Mouse (Mus musculus) fibroblast of lung, adult 2 months (primary cell): ENCODE measurements around the gene 4930539E08Rik.

Experiments
- DNase-seq: peaks from one replicate; pipeline ENCODE4 v3.0.0-alpha.2; 2011; ENCODE audit warnings: low read depth

4930539E08Rik gene

DNA sequence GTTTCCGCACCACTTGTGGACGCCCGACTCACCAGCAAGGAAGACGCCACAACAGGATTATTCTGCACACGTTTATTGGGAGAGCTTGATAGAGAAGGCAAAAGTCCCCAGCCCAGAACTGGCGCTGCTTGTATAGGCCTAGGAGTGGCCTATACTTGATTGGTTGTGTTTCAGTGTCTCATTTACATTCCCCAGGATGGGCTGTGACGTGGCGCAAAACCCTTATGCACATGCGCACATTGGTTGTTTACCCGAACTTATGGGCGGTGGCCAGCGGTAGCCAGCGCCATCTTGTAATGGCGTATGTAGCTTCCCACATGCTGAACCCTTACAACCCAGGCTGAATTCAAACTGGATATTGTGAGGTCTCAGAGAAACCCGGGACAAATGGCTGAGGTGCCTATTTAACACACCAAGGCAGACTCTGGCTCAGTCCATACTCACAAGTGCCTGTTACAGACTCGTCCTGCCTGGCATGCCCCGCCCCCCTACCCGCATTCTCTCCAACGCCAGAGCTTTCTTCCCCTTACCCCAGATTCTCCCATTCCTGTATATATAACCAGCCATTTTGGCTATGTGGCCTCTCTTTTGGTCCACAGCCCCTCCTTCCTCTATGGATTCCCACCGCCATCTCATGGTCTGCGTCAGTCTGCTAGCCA is 19.8 kb downstream of the 4930539E08Rik start:
- no peak for DNase-seq

DNA sequence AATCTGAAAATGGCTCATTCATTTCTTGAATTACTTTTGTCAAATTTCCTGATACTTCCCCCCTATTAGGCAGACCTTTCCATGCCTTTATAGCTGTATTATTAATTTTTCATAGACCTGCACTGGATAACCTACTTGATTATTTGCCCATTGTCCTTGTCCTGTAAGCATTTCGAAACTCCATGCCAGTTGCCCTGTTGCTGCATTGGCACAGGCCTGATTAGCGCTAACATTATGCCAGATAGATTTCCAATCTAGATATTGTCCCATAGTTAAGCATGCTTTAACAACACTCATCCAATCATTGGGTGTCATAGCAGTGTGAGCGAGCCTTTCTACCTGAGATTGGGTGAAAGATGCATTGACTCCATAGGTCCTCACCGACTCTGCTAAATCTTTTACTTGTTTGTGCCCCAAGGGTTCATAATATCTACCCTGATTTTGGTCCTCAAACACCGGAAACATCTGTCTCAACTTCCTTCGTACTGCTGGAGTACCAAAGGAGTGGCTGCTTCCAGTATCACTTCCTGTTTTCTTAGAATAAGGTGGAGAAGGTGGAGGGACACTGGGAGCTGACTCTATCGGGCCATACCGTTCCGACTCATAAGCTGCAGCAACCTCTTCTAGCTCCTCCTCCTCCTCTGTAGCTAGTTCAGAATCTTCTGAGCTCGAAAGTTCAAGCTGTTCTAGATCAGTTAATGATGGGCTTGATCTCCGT is 20.9 kb downstream of the 4930539E08Rik start:
- no peak for DNase-seq

DNA sequence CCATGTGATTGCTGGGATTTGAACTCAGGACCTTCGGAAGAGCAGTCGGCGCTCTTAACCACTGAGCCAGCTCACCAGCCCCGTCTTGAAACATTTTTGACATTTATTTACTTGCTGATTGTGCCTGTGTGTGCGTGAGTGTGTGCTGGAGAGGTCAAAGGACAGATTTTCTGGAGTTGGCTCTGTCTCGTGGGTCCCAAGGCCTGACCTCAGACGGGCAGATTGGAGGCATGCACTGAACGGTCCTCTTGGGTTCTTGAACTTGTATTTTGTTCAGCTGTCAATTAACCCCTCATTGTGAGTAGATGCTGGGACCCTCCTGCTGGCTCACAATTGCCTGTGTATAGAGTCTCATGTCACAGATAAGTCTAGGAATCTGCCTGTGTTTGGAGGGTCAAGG is 28.9 kb downstream of the 4930539E08Rik start:
- no peak for DNase-seq

DNA sequence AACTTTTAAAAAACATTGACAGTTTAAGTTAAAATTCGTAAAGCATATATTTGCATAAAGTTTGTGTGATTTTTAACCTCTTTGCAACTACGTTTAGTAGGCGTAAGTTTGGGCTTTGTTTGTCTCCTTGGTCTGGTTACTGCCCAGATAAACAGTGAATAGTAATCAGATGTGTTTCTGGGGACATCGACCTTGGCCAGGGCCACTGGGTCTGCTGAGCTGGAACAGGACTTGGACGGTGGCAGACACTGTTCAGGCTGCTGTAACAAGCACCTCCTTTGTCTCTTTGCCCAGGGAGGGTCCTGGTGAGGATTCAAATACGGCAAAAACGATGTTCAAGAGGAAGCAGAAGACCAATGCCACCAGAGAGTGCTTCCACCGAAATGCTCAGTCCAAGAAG is 29.9 kb downstream of the 4930539E08Rik start:
- no peak for DNase-seq

DNA sequence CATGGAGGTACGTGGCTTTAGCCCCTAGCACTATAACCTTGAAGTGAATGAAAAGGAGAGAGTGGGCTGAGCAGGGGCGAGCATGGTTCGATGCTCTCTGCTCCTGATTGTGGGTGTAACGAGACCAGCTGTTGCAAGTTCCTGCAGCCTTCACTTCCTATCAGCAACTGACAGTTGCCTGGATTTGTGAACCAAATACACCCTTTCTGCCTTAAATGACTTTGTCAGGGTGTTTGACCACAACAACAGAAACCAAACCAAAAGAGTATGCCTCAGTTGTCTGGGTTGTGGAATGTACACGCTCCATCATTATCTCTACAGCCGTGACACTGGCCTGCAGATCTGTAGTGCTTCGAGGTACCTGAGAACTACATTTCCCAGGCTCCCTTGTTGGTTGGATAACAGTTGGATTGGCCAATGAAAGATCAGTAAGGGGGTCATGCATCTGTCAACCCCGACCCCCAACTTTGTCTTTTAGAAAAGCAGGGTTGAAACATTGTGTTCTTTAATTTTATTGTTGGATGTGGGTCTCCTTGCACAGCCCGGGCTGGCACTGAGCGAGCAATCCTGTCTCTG is 31.1 kb downstream of the 4930539E08Rik start:
- DNase-seq = no peak

DNA sequence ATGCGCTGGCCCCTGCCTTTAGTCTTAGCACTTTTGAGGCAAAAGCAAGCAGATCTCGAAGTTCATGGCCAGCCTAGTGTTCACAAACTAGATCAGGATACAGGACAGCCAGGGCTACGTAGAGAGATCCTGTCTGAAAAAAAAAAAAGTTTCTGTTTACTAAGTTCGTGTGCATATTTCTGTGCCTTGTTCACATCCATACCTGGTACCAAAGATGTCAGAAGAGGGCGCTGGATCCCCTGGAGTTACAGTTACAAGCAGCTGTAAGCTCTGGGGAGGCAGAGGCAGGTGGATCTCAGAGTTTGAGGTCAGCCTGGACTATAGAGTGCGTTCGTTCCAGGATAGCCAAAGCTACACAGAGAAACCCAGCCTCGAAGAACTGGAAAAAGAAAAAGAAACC is 32.3 kb downstream of the 4930539E08Rik start:
- no peak for DNase-seq

DNA sequence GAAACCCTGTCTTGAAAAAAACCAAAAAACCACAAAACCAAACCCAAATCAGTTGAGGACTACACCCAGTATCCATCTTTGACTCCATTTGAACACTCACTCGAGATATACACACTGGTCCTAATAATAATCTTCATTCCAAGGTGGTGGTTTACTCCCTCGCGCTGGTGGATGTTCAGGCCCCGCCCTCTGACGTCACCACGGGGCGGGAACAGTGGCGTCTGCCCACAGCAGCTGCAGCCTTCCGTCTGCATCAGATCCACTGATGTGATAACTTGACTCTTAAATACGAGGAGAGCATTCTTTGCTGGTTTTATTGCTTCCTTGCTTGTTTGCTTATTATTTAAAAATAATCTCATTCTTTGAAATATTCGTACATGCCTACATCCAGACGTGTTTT is 32.8 kb downstream of the 4930539E08Rik start:
- no peak for DNase-seq

DNA sequence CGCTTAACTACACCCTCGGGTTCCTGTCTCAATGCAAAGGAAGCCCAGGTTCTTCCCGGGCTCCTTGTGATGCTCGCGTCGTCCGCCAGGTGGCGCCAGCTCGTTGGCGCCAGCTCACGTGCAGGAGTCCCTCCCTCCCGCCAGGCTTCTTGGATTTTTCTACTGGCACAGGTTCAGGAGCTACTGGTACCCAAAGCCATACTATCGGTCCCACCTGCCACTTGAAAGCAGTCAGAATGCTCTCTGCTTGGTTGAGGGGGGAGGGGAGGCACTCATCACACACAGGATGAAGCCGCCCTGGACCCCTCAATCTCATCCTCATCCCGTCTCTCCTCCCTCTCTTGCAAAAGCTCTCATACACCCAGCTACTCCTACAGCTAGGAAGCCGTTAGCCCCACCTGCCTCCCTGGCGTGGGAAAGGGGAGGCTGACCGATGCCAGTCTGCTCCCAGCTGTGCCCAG is 35.2 kb downstream of the 4930539E08Rik start:
- DNase-seq = no peak

DNA sequence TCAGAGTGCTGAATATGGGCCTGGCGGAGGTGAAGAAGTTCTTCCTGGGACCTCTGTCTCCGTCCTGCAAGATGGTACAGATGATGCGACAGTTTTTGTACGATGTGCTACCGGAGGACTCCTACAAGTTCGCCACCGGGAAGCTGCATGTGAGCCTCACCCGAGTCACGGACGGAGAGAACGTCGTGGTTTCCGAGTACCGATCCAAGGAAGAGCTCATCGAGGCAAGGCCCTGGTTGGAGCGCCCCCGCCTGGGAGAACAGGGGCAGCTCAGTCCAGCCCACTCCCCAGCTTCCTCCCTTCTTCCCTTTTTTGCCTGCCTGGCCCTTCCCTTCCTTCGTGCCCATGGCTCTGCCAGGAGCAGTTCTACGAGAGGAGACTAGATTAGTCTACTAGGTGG is 38.3 kb downstream of the 4930539E08Rik start:
- DNase-seq = no peak

DNA sequence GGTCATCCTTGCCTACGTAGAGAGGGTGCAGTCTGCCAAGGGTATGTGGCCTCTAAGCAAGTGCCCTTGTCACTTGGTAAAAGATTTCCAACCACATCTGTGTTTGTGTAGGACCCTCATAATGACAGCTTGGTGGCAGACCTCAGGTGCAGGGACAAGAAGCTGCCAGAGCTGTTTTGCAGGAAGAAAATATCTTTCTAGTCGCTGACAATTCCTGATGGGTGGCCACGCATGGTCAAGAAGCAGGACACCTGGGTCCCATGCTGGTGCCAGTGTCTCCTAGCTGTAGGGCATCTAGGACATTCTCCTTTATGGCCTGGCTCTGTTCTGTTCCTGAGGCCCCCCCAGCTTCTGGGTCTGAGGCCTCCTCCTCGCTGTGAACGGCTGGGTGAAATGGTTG is 38.8 kb downstream of the 4930539E08Rik start:
- no peak for DNase-seq

DNA sequence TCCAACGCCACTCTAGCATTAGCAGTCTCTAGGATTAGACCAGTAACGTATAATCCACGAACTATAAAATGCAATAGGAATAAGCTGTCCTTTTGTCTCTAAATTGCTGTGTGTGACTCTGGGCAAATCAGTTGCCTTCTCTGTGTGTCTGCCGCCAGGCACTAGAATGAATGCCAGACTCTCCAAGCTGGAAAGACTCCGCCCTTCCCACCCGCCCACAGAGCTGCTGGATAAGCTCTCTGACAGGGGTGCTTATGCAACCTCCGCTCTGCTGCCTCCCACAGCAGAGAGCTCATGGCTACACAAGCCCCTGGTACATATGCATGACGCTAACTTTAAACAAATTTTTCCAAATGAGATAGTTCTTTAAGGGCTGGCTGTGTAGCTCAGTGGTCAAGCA is 39.8 kb downstream of the 4930539E08Rik start:
- DNase-seq = peak; percentile 82

DNA sequence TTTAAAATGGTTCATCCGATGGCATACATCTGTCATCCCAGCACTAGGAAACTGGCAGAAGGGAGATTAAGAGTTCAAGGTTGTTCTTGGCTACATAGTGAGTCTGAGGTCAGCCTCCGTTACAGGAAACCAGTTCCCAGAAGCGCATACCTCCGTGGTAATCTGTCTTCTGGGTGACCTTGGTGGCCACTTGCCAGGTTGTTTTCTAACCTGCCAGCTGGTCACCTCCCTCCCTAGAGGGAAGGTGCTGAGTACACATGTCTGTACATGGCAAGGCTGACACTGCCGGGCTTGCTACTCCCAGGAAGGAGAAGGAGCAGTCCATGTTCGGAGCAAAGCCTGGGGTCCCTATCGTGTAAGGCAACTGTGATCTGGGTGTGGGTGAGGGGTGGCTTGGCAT is 40.3 kb downstream of the 4930539E08Rik start:
- no peak for DNase-seq

DNA sequence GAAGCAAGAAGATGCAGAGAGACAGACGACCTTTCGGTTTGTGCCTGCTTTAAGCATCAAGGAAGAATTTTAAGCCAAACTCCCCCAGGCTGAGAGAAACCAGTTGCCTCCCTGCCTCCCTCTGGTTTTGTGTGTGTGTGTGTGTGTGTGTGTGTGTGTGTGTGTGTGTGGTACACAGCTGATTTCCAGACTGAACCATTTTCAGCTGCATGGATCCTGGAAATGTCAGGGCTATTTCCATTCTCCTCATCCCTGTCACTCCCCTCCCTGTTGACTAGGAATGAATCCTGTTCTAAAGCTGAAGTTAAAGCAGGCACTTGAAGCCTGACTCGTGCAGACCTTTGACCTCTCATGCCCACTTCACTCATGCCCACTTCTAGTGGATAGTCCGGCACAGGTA is 40.9 kb downstream of the 4930539E08Rik start:
- DNase-seq = no peak

DNA sequence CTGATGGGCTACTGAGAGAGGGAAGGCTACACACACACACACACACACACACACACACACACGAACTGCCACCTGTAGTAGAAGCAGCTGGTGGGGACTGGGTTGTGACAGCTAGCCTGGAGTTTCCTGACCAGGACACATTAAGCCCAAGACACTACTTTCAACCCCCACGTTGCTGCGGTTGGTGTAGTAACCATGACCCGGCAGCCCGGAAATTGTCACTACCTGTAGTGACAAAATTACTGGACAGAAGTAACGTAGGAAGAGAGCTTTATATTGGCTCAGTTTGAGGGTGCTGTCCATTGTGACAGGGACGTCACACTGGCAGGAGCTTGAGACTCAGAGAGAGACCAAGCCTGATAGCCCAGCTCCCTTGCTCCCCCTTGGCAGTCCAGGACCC is 42.8 kb downstream of the 4930539E08Rik start:
- DNase-seq = no peak

DNA sequence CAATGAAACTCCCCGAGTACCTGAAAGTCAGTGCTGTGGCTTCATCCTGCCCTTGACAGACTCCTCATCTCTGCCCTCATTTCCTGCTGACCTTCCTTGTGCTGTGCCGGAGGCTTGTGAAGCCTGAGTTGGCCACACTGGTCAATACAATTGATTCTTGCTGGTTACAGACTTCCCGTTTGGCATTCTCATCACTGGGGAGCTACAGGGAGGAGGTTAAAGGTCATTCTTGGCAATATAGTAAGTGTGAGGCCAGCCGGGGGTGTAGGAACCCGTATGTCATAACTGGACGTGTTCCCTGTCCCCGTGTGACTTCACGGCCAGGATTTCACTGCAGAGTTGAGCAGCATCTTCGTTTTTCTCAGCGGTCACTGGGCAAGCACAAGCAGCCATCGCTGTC is 43.3 kb downstream of the 4930539E08Rik start:
- DNase-seq = no peak

DNA sequence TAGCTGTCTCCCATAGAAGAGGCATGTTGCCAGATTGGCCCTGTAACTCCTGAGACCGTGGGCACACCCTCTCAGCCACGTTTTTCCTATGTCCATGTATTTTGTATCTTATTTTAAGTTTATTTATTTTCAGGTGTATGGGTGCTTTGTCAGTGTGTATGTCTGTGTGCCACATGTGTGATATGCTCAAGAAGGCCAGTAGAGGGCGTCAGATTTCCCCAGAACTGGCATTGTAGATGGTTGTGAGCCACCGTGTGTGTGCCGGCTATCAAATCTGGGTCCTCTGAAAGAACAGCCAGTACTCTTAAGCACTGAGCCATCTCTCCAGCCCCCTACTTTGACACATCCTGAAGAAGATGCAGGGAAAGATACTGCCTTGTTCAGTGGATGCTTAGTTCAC is 44.7 kb downstream of the 4930539E08Rik start:
- no peak for DNase-seq

DNA sequence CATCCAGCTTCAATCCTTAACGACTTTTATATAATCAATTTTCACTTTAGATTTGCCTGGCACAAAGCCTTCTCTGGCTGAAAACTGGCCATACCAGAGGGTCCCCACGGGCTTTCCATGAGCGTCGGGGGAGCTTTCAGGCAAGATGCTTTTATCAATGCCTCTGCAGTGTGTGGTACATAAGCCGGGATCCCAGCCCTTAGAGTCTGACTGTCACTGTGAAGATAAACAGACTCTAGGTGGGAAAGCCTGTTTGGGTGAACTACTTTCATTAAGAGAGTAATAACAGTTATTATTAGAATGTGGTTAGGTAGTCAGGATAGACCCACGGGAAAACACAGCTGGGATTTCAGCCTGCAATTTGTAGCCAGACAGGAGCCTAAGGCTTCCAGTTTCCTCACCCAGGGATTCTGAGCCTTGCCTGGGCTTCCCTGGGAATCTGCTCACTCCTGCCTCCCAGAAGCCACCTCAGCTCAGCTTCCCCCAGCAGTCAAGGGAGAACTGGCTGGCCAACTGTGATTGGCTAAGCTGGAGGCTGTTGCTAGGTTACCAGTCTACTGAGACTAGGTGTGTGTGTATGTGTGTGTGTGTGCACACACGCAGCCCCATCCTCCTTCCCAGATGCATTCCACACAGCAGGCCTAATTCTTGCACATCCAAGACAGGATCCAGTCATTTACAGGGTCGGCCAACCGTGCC is 45.6 kb downstream of the 4930539E08Rik start:
- DNase-seq = no peak

DNA sequence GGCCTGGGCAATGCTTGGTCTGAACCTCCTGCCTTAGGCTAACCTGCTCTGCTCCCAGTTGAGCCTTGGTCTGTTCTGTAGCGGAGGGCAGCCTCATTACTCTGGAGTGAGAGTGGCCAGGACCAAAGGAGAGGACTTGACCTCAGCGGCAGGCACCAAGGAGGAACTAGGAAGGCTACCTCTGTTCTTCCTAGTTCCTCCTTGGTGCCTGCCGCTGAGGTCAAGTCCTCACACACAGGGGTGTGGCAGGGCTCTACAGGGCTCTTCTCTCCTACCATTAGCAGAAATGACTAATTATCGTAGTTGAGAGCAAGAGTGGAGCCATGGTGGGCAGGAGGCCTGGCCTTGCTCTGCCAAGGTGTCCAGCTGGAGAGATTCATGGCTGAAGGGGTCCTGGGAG is 47.7 kb downstream of the 4930539E08Rik start:
- DNase-seq = no peak

DNA sequence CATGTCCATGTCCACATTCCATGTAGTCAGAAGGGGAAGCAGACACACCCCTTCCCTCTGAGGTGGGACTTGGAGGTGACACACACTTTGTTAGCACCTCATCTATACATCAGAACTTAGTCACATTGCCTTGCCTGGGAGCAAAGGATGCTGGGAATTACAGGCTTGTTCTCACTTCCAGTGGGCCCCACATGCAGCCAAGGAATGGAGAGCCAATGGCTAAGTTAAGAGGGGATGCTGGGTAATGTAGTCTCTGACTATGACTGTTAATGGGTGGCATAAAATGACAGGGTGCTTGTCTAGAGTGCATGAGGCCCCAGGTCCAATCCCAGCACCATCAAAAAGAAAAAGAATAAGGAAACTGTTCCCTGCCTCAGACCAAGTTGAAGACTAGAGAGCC is 48.2 kb downstream of the 4930539E08Rik start:
- DNase-seq = no peak

DNA sequence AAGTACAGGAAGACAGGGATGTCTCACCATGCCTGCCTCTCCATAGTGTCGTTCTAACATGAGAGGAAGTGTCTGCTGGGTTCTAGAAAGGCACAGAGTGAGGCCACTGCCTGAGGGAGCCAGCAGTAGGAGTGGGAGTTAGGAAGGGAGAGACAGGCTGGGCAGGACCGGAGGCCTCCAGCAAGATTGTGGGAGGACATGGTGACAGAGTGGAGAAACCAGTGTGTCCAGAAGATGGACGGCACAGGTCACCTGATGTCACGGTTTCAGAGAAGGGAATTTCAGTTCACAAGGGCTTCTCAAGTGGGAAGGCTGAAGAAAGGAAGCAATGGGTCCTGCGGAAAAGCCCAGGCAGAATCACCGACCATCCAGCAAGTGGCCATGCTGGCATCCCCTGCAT is 50.7 kb downstream of the 4930539E08Rik start:
- DNase-seq = no peak

DNA sequence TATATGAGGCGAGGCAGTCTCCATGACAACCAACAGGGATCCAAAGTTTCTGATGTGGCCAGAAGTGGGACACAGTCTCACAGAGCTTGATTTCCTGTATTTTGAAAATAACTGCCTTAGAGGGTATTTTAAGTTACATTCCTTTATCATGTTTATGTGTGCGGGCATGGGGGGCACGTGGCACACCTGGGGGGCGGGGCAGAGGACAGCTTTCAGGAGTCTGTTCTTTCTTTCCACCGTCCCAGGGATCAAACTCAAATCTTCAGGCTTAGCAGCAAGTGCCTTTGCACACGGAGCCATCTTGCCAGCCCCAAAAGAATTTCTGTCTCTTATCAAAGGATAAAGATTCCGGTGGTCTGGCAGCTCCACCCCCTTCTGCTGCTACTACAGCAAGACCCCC is 51.2 kb downstream of the 4930539E08Rik start:
- DNase-seq = no peak

DNA sequence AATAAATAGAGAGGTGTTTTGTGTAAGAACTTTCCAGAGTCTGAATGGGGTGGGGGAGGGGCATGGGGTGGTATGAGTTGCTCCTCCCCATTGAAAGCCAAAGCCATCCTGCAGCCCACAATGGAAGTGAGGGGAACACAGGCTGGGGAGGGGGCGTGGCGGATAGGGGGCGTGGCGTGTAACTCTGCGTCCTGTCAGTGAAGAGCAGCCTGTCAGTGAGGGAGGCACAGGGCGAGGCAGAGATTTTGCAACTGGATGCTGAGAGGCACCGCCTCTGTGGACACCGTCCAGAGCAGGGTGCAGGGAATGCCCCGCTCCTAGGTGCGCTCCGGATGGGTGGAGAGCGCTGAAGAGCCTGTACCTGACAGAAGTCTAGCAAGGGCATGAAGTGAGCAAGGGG is 56.9 kb downstream of the 4930539E08Rik start, which contains the start of gene Pnpla1:
Gene Pnpla1, plus strand, starts transcription at position 207 of the 400 bp plus-strand sequence.
- no peak for DNase-seq

DNA sequence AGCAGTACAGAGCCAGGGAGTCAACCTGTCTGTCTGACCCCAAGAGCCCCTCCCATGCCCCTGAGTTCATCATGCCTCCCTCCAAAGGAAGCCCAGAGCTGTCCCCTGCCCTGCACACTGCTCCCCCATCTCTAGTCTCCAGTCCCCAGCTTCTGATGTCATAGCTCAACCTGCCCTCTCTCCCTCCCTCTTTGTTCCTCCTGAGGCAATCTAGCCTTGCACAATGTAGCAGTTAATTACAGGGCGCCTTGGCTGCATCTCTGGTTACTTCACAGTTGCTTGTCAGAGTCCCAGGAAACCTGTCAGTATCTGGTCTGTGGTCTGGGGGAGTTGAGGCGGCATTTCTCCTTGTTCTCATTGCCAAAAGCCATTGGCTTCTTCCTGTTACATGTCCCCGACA is 59.1 kb downstream of the 4930539E08Rik start:
- DNase-seq = no peak
